Mouse (Mus musculus): Measurements from ENCODE around the gene Olfr552.
"Not testable (repeated sequence)": the region's sequence is repeated elsewhere in the genome, so short reads cannot be mapped to it uniquely, and the experiment has no call there.

Olfr552 gene

GRCm38 (mm10) chr7:102597378-102598031 lies at the start of gene Olfr552:
Gene Olfr552 (plus strand): TSS chr7:102597770.
- no peak for DNase-seq (ENCODE audit: low spot score)

- no peak for DNase-seq (ENCODE audit: low spot score)
These were observed 48.0 kb upstream of the Olfr552 start, which contains the start of gene Olfr549 for GRCm38 (mm10) chr7:102549570-102549969. Gene Olfr549 (plus strand): TSS chr7:102549870.

- DNase-seq (ENCODE audit: low spot score): no peak
These were observed 44.3 kb upstream of the Olfr552 start for GRCm38 (mm10) chr7:102553279-102553678.

DNA sequence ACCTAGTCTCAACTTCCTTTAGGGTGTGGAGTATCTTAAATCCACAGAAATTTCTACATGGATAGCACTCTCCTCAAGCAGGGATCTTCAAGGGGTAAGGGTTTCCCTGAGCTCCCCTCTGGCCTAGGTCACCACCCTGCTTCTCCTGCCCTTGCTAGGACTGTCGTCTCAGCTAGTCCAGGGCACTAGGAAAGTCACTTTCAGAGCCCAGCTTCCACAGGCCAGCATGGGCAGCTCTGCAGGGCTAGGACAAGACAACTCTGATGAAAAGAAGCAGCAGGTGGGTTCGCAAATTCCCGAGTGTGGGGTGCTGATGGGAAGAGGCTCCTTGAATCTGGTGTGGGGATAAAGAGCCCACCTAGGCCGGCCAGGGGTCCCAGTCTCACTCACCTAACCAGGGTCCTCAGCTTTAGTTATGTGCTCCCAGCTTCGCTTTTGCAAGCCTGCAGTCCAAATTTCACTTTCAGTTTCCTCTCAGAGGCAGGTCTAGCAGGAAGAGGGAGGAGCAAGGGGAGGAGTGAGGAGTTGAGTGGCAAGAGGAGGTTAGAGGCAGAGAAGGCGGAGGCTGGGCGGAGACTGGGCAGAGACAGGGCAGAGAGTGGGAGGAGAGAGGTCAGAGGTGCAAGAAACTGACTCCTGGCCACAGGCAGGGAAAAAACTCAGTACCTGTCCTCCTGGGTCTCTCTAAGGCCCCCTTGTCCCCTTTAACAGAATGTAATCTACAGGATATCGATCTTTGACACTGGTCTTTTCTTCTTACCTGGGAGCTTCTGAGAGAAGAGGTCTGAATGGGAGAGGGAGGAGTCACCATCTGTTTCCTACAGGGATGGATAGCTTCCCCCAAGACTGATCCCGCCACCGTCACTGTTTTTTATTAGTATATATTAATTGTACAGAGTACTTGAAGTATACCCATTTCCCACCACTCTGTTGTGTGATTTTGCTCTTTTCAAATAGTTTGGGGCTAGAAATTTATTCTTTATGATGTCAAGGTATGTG lies 32.3 kb upstream of the Olfr552 start, which contains the start of gene Trim21:
TSS of gene Trim21 (minus strand) at position 488 of the 999 bp plus-strand sequence.
- peak; percentile 85 for DNase-seq (ENCODE audit: low spot score)

DNA sequence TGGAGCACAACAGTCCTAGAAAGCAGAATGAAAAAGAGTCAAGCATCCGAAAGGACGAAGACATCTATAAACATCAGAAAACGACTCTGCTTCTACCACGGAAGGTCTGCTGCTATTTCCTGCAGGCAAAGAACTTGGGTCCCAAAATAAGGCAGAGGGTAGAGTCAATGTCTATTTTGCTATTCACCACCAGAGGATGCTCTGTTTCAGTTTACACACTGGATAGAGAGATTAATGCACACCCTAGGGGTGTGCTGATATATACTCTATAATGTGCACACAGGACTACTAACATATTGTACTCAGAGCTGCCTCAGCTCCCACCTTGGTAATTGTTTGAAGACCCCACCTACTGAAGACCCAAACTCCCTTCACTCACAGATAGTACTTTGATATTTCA lies 31.4 kb upstream of the Olfr552 start:
- no peak for DNase-seq (ENCODE audit: low spot score)

DNA sequence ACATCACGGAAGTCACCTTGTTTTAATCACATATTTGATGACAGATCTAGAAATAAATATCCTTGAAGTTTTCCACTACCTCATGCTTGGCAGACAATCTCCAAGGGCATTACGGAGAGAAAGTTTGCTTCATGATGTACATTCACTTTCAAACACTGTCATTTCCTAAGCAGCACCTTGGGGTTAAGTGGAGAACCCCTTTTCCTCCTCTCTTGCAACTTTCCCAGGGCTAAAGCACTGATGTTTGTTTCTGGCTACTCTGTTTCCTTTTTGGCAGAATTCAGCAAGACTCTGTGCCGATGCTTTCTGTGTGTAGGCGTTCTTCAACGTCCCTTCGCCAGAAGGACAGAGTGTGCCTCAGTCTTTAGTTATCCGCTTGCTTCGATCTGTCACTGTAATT lies 26.4 kb upstream of the Olfr552 start, which contains the start of gene Olfr550:
TSS of gene Olfr550 (plus strand) at position 301 of the 400 bp plus-strand sequence.
- no peak for DNase-seq (ENCODE audit: low spot score)

DNA sequence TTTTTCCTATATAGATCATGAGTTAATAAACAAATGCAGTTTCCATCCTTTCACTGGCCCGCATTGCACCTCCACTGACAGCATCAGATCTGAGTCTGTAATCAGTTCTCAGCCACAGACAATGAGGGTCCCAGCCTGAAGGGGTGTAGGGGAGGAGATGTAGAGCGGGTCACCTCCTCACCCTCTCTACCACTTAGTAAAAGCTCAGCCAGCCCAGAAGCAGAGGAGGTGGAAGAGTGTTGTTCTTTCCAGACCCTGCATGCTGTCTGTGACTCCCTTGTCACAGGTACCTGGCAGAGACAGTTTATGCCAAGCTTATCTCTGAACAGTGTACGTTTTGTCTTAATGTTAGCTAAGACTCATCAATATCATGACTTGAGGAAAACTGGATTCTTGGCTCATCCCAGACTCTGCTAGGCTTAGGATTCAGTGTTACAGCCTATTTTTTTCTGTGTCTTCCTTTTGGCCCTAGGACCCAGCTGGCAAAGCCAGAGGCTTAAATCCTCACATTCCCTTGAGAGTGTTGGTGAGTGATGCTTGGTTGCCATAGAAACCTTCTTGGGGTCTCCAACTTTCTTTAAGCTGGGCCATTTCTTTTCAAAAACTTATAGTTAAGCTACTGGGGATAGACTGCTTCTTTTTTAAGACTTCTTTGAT lies 24.3 kb upstream of the Olfr552 start:
- DNase-seq (ENCODE audit: low spot score): no peak

DNA sequence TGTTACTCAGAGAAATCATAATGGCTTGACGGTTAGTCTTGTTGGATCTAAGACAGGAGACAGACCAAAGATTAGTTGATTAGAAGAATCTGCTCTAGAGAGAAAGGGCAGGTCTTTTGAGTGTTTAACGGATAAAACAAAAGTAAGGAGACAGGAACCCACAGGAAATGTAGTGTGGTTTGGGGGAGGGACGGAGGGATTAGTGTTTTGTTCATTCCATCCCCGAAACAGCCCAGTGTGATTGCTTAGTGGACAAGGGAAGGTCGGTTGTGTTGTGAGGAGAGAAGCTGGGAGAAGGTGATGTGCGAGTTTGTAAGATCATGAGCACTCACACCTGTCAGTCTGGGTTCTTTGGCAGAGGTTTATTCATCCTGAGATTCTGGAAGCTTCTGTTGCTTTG lies 21.6 kb upstream of the Olfr552 start:
- DNase-seq (ENCODE audit: low spot score): no peak

DNA sequence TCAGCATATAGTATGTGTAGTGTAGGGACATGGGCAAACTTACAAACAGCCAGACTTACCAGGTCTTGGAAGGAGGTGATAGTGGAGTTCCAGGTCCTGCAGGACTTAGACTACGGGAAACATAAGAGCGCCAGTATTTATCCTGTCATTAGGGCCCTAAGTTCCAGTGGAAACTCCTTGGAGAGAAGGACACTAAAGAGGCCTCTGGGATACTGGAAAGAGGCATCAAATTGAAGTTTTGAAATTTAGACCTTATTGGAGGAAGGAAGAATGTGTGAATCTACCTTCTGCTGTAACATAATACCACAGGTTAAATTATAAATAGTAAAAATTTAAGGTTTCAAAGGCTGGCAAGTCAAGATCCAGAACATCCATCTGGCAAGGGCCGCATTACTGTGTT lies 5.8 kb upstream of the Olfr552 start, which contains the start of gene Olfr551:
TSS of gene Olfr551 (minus strand) at position 101 of the 400 bp plus-strand sequence.
- no peak for DNase-seq (ENCODE audit: low spot score)

GRCm38 (mm10) chr7:102618118-102618517 lies 20.5 kb downstream of the Olfr552 start, which contains the start of gene Olfr553:
Gene Olfr553 (minus strand): TSS chr7:102618218.
- DNase-seq (ENCODE audit: low spot score): no peak

DNA sequence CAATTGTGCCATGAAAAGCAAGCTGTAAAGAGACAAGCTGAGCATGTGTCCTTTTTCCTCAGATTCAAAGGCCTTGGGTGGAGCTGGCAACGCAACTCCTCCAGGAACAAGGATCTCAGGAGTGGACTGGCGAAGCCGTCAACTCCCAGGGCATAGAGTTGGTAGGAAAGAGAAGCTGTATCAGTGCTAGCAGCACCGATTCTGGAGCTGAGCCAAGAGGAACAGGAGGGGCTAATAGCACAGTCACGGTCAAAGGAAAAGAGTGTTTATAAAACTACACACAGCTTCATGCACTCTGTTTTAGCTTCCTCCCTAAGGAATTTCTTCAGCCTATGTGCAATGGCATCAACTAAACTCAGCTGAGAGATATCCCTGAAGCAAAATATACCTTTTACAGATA lies 22.0 kb downstream of the Olfr552 start:
- no peak for DNase-seq (ENCODE audit: low spot score)

DNA sequence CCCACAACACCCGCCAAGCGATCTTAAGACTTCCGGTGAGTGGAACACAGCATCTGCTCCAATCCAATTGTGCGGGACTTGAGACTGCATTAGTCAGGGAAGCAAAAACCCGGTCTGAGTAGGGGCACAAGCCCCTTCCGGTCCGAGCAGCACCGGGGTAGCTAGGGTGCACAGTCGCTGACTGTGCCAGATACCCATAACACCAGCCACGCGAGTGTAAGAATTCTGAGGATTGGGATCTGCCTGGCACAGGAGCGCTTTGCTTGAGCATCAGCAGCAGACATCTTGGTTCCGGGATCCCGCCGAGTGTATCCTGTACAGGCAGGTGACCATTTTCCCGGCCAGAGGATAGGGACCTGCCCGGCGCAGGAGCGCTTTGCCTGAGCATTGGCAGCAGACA lies 22.8 kb downstream of the Olfr552 start:
- DNase-seq (ENCODE audit: low spot score): not testable (repeated sequence)

GRCm38 (mm10) chr7:102636665-102637064 lies 39.1 kb downstream of the Olfr552 start:
- no peak for DNase-seq (ENCODE audit: low spot score)

DNA sequence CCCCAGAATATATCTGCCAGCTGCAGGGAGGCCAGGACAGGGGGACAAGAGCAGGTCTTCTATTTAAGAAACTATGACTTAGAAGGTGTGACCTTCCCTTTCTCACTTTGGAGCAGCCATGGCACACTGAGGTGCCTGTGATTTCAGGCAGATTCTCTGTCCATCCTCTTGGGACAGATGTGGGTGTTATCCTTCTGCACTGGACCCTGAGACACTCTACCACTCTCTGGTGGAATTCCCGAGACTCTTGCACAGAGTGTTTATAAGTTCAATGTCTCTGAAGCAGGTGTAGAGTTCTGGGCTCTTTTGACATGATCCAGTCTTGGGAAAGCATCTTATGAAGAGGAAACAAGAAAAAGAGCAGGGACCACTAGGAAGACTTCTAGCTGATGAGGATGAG lies 40.6 kb downstream of the Olfr552 start, which contains the start of gene Olfr554:
TSS of gene Olfr554 (plus strand) at position 301 of the 400 bp plus-strand sequence.
- no peak for DNase-seq (ENCODE audit: low spot score)

DNA sequence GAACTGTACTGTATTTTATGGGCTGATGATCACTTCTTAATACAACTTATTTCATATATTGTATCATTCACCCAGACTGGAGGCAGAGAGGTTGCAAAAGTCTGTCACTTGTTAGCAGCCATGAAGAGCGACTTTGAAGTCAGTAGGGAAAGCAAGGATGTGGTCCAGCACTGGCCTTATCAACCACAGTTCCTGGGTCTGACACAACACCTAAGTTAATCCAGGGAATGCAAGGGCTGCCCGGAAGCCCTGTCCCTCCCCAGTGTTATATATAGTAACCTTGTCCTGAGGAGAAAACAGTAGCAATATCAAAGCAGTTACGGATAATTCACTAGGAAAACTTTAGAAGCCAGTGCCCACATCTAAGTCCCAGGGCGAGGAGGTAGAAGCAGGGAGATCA lies 47.4 kb downstream of the Olfr552 start:
- not testable (repeated sequence) for DNase-seq (ENCODE audit: low spot score)

Measured in MN1 (cell line).